Mouse (Mus musculus) kidney, postnatal 4 days (tissue): ENCODE results near the gene Igf2bp3.

Source experiments
- DNase-seq, 2 experiments: peaks; one replicate each; pipeline ENCODE4 v3.0.0; 2021; ENCODE audit warnings: mixed read lengths in 2 of 2

The Igf2bp3 gene

GRCm38 (mm10) chr6:49173674-49174073 lies 41.1 kb downstream of the Igf2bp3 start:
- no peak for DNase-seq

DNA sequence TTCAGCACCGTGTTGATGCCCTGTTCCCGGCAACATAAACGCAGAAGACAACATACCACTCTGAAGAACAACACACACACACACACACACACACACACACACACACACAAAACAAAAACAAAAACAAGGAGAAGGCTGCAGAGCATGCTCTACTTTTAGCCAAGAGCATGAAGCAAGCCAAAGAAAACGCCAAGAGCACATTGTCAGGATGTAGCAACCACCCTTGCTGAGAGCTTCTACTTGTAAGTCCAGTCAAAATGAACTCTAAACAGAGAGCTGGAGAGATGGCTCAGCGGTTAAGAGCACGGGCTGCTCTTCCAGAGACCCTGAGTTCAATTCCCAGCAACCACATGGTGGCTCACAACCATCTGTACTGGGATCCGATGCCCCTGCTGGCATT lies 41.5 kb downstream of the Igf2bp3 start:
- no peak for DNase-seq

GRCm38 (mm10) chr6:49171216-49171615 lies 43.5 kb downstream of the Igf2bp3 start:
- no peak for DNase-seq

DNA sequence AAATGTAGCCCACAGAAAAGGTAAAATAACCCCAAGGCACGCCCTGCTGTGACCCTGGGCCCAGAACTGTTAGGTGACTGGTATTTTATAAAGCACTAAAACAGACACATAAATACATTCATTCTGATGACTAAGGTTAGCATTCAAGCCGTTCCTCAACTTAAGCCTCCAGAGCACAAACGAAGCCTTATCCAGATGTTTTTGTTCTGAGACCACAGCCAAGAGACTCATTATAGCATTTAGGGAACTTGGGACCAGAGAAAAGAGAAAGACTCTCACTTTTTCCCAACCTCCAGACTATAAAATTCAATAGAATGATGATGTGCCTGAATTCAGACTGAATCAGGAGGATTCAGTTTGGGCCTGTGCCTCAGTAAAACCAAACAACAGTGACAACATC lies 46.1 kb downstream of the Igf2bp3 start:
- DNase-seq: no peak

DNA sequence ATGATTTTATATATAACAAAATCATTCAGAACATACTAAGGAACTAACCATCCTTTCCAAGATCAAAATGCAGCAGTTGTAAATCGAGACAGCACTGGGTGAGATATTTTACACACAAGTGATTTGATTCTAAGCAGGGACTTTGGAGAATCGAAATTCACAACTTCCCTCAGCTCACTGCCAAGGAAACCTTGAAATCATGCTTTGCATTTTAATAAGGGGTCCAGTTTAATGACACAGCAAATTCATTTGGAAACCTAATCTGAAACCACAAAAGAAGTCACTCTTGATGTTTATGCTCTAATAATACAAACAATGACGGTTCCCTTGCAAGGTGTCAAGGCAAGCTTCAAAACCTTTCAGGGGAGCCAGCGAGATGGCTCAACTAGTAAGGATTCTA lies 47.4 kb downstream of the Igf2bp3 start:
- DNase-seq: no peak

DNA sequence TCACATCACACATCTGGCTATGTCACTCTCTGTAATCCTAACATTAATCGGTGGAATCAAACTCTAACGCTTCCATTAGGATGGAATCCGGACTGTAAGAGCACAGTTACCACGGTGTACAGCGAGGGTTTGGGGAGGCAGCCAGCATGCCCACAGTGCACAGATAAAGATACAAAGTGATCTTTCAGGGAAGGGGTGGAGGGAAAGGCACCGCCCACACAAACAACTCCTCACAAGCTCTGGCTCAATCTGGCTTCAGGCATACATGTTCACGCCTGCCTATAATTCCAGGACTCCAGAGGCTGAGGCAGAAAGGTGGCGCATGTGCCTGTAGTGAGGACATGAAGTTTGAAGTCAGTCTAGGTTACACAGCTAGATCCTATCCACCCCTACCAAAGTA lies 48.4 kb downstream of the Igf2bp3 start:
- DNase-seq: no peak

DNA sequence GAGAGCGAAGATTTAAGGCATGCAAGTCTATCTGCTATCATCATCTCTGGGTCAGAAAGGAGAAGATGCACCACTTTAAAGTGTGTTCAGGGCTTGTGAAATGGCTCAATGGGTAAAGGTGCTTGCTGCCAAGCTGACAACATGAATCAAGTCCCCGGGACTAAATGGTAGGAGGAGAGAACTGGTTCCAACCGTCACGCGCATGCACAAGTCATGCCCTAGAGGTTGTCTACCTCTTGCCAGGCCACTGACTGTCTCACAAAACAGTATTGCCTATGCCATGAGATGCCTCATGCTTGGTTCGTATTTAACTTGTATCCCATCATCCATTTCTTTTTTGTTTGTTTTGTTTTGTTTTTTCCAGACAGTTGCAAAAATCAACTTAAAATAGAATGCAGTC lies 48.9 kb downstream of the Igf2bp3 start:
- no peak for DNase-seq

- peak; percentile 77 to 87 for DNase-seq
Observed at GRCm38 (mm10) chr6:49165101-49165500, 49.7 kb downstream of the Igf2bp3 start.

GRCm38 (mm10) chr6:49164701-49165100 lies 50.1 kb downstream of the Igf2bp3 start:
- DNase-seq: peak in 1 of 2 experiments; percentile 28

DNA sequence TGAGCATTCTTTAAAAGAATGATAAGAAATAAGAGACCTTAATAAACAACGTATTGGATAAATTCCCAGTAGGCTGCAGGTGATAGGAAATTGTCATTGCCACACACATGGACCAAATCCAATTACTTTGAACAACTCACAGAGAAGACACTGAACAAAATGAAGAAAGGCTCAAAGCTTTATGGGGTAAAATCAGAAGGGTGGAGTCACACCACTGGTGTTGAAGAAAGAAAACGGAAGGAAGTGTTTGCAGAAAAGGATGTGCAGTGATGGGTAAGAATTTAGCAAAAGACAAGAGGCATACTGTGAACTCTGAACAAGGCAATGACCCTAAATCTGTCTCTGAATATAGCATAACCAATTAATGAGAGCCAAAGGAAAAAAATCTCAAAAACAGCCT lies 54.8 kb downstream of the Igf2bp3 start:
- DNase-seq: no peak

DNA sequence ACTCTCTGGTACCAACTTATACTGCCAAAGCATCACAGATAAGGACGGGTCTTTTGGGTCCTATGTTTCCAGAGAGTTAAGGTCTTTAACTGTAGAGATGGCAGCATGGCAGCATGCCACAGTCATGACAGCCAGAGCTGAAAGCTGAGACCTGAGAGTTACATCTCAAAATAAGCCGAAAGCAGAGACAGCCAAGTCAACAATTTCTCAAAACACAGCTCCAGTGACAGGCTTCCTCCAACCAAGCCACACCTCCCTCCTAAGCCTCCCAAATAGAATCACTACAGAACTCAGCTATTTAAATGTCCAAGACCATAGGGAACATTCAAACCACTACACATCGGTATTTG lies 58.0 kb downstream of the Igf2bp3 start:
- no peak for DNase-seq

GRCm38 (mm10) chr6:49156170-49156825 lies 58.5 kb downstream of the Igf2bp3 start:
- DNase-seq: no peak

GRCm38 (mm10) chr6:49151465-49151864 lies 63.3 kb downstream of the Igf2bp3 start:
- no peak for DNase-seq

DNA sequence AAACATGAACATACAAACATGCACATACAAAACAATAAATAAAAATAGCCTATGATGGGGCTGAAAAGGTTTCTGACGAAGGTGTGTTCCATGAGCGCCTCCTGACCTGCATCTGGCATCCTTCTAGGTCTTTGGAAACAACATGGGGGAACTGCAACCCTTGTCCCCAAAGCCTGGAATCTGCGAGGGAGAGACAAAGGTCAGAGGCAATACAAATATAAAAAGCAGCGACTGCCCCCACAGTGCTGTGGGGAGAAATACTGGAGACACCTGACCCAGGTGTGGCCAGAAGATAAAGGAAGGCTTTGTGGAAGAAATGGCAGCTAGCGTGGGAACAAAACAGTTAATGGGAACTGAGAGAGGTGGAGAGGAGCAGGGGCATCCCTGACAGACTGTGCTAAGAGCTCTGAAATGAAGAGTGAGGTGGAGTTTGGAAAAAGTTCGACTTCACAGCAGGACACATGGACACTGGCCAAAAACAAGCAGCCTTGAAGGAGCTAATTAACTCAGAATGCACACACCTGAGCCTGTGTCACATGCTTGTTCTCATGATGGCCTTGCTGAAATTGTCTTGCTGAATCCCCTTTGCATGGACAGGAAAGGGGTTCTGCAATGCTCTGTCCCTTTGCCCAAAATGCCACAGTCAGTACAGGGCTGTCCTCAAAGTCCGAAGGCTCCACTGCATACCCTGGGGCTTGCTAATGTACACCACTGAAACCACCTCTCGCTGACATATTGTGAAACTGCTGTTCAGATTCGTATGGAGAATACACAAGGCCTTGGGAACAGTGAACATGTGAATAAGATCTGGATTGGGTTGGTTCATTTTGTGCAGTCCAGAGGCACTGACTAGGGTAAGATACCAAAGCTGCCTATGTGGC lies 64.2 kb downstream of the Igf2bp3 start:
- DNase-seq: no peak

GRCm38 (mm10) chr6:49149202-49149930 lies 65.4 kb downstream of the Igf2bp3 start:
- peak in 1 of 2 experiments; percentile 44 for DNase-seq

GRCm38 (mm10) chr6:49148781-49149180 lies 66.0 kb downstream of the Igf2bp3 start:
- DNase-seq: peak; percentile 51 to 76

GRCm38 (mm10) chr6:49148368-49148767 lies 66.4 kb downstream of the Igf2bp3 start:
- DNase-seq: peak; percentile 18 to 25

DNA sequence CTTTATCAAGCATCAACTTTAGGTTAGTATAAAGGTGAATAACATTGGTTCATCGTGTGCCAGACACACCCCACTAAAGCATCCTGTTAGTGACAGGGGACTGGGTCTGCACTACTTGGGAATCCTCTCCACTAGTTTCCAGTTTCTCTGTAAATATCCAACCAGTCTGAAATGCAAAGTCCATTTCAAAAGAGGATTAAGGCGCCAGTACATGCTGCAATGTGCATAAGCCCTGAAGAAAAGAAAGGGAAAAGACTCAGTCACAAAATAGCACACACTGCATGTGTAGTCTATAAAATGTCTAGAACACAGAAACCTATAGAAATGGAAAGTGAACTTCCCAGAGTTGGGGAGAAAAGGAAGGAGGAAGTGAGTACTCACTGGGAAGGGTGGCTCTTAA lies 68.3 kb downstream of the Igf2bp3 start:
- no peak for DNase-seq

DNA sequence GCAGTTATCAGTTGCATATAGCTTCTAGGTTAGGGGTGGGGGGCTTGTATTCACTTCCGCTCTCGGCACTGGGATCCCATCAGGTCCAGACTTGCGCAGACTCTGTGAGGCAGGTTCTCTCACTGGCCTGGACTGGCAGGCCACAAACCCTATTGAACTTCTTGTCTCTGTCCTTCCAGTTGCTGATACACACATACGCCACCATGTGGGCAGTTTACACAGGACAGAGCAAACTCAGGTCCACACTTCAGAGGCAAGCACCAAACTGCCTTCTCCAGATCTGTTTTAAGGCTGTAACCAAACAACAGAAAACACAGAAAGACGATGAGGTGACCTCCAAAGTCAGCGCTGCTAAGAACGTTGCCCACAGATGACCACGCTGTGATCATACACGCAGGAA lies 72.3 kb downstream of the Igf2bp3 start:
- DNase-seq: peak; percentile 35 to 60

DNA sequence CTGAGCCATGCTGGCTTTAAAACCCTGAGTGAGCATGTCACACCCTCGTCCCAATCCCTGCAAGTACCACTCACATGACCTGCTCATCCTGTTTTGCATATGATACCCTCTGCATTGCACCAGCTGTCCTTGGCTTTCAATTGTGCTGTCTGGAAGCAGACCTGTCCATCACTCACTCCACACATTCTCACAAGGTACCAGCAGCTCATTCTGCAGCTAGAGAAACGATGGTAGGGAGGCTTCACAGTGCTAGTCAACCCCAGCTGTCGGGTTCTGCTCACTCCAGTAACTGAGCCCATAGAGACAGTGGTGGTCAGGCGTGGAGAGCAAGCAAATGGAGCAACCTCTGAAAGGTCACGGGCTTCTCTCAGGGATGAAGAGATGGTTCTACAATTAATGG lies 73.6 kb downstream of the Igf2bp3 start:
- DNase-seq: no peak

DNA sequence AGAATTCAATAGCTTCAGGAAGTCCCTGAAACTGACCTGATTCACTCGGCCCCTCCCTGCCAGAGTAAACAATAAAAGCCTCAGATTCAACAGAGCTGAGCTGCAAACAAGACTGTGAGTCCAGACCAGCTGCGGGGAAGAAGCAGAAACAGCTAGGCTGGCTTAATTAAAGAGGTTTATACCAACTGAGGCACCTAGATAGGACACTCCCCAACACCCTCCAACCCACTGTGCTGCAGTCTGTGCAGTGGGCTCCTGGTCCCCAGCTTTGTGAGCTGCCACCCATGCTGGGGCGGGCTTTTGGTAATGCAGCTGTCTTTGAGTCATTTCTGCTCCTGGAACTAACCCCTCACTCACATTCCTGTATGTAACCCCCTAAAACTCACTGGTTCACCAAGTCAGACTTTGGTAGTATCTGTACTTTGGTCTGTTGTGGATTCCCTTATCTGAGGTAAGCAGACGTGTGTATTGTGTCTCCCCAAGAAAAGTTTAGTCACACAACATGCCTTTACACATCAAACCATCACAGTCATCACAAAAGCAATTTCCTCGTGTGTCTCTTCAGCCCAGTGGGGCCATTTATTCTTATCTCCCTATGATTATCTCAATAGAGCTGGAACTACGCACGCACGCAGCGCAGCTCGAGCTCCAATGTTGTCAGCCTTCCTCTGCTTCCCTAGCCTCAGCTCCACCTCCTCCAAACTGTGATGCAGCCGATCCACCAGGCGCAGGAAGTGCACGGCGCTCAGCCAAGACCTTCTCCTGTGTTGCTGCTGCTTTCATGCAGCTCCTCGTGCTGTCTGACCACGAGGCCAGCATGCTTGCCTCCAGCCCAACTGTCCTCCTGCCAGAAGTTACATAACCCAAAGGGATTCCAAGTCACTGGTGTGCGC lies 76.4 kb downstream of the Igf2bp3 start:
- DNase-seq: no peak

DNA sequence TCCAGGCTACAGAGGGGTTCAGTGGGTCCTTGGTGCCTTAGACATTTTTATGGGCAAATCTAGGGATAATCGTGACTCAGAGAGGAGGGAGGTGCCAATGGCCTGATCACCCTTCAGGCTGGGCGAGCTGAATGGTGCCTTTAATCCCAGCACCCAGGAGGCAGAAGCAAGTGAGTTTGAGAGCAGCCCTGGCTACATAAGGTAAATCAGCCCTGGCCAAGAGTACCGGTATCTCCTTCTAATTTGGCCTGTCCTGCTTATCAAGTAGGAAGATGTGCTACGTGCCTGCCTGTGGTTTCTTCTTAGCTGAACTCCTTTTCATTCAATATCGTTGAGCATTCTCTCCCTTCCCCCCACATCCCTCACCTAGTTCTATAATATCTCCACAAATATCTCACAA lies 78.0 kb downstream of the Igf2bp3 start:
- DNase-seq: no peak
